Mouse (Mus musculus): Measurements from ENCODE around the gene Coro1a.
"Not testable (repeated sequence)": the region's sequence is repeated elsewhere in the genome, so short reads cannot be mapped to it uniquely, and the experiment has no call there.

Gene Coro1a

GRCm38 (mm10) chr7:126707442-126708174 lies at the start of gene Coro1a:
Gene Coro1a, minus strand, starts transcription at chr7:126707787.
- peak; percentile 74 to 87 for DNase-seq

- DNase-seq, result peak in 1 of 2 experiments; percentile 45
These were observed 47.3 kb upstream of the Coro1a start for GRCm38 (mm10) chr7:126754866-126755265.

DNA sequence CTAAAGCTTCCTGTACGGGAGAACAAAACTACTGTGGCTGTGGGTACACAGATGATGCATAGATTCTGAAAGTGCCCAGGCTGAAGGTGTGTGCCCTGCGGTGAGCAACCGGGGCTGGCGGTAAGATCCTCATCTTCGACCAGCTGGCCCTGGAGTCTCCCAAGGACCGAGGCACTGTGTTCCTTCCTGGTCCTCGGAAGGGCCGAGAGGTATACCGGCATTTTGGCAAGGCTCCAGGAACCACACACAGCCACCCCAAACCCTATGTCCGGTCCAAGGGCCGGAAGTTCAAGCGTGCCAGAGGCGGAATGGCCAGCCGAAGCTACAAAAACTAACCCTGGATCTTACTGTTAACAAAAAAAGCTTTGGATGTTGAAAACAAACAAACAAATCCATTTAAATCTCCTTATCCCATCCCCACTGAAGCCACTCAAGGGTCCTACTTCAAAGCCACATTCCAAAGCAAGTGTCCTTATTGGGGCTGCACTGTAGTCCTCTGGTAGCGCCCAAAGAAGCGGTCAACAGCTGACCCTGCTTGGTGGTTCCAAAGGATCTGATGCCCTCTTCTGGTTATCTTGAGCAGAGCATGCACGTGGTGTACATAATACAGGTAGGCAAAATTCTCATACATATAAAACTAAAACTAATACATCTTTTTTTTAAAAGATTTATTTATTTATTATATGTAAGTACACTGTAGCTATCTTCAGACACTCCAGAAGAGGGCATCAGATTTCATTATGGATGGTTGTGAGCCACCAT lies 42.2 kb upstream of the Coro1a start:
- no peak for DNase-seq

DNA sequence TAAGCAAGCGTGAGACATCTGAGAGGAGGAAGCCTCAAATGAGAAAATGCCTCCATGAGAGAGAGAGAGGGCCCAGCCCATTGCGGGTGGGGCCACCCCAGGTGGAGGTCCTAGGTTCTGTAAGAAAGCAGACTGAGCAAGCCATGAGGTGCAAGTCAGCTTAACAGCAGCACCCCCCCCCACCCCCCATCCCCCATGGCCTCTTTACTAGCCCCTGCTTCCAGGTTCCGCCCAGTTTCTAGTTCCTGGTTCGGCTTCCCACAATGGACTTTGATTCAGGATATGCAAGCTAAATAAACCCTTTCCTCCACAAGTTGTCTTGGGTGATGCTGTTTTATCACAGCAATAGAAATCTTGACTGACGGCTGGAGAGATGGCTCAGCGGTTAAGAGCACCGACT lies 41.2 kb upstream of the Coro1a start:
- DNase-seq, result no peak

- no peak for DNase-seq
These were observed 39.2 kb upstream of the Coro1a start for GRCm38 (mm10) chr7:126746798-126747197.

- no peak for DNase-seq
These were observed 38.5 kb upstream of the Coro1a start for GRCm38 (mm10) chr7:126746066-126746465.

- DNase-seq, result no peak
These were observed 34.4 kb upstream of the Coro1a start for GRCm38 (mm10) chr7:126741964-126742482.

GRCm38 (mm10) chr7:126741452-126741851 lies 33.9 kb upstream of the Coro1a start:
- no peak for DNase-seq

GRCm38 (mm10) chr7:126740977-126741376 lies 33.4 kb upstream of the Coro1a start:
- DNase-seq, result no peak

DNA sequence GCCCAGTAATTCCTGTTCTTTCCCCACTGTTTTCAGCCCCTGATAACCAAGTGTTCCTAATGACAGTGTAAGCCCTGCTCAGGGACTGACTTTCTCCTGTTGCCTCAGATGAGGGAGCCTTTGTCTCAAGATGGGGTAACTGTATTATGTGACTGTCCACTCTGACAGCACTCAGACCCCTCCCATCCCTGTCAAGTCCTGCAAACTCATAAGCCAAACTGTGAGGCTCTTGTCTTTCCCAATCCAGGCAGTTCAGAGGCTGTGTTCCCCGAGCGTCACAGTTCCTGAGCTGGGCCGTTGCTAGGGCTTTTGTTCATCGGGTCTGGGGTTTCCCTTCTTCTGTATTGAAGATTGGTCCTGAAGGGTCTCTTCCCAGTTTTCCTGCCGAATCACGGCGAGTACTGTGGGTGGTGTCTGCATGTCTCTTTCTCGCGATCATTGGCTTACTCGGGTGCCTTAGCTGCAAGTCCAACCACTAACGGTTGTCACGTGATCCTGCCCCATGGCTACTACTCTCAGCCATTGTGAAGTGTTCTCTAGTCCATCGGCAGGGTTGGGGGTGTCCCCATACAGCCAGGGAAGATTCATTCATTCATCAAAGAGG lies 32.6 kb upstream of the Coro1a start:
- no peak for DNase-seq

DNA sequence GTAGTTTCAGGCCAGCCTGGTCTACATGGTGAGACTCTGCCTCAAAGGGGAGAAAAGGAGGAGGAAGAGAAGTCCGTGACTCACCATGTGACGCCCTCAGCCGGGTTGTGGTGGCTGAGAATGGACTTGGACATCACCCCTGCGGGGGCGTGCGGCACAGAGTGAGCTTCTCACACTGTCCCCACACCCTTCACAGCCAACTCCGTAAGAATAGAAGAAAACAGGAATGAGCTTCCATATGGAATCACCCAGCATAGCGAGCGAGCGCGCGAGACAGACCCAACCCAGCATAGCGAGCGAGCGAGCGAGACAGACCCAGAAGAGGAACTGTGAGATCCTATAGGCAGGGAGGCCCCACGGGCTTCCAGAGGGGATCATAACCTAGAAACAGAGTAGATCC lies 32.0 kb upstream of the Coro1a start:
- DNase-seq, result no peak

DNA sequence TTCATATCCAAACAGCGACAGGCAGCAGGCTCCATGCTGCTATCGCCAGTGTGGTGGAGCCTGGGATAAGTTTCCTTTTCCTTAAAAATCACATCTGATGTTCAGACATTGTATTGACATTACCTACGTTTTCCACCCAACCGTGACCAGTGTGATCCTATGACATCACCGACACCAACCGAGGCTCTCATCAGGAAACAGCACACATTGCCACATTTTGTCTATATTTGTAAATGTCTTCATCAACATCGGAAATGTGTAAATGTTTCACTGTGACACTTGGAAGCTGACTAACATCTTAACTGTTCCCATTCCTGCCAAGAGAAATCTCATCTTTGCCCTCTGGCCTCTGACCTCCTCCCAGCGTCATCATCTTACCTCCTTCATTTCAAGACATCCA lies 28.5 kb upstream of the Coro1a start:
- DNase-seq, result no peak

DNA sequence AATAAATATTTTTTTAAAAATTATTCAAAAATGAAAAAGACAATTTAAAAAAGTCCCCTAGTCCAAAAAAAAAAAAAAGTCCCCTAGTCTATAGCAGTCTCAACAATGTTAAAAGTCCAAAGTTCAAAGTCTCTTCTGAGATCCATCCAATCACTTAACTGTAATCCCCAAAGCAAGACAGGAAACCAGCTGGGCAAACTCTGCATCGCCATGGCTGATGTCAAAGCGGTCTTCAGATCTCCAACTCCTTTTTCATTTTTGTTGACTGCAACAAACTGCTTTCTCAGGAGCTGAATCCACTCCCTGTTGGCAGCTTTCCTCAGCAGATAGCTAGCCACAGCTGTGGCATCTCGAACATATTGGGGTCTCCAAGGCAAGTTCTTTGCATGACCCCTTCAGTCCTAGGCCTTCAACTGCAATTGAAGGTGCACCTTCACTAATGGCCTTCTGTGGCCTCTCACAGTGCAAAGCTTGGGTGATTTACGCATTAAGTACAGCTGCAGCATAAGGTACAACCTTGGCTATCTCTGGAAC lies 22.7 kb upstream of the Coro1a start:
- not testable (repeated sequence) for DNase-seq

- no peak for DNase-seq
These were observed 18.1 kb upstream of the Coro1a start for GRCm38 (mm10) chr7:126725667-126726066.

DNA sequence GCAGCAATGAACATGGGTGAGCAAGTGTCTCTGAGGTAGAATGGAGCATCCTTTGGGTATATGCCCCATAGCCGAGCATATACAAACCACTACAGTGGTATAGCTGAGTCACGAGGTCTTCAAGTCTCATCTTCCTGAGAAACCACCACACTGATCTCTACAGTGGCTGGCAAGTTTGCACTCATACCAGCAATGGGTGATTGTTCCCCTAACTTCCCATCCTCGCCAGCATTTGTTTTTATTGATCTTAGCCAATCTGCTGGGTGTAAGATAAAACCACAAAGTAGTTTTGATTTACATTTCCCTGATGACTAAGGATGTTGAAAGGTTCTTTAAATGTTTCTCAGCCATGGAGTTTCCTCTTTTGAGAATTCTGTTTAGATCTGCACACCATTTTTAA lies 17.5 kb upstream of the Coro1a start:
- DNase-seq, result no peak

- no peak for DNase-seq
These were observed 14.0 kb upstream of the Coro1a start for GRCm38 (mm10) chr7:126721635-126722034.

DNA sequence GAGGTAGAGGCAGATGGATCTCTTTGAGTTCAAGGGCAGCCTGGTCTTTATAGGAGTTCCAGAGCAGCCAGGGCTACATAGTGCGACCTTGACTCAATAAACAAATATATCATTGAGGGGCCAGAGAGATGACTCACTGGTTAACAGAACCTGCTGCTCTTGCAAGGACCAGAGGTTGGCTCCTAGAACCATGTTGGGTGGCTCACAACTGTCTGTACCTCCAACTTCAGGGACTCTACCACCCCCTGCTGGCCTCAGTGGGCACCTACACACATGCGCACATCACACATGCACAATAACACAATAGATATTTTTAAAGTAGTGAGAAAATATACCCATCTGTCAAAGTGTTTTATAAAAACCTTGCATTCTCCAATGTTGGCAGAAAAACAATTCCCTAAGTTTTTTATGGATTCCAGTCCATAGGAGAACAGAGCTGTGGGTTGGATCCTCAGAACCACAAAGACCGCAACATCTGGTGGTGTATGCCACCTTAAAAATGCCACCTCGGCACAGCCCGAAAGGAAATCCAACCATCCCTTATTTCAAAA lies 11.3 kb upstream of the Coro1a start:
- peak in 1 of 2 experiments; percentile 23 for DNase-seq

- no peak for DNase-seq
These were observed 10.0 kb upstream of the Coro1a start for GRCm38 (mm10) chr7:126717566-126717965.

DNA sequence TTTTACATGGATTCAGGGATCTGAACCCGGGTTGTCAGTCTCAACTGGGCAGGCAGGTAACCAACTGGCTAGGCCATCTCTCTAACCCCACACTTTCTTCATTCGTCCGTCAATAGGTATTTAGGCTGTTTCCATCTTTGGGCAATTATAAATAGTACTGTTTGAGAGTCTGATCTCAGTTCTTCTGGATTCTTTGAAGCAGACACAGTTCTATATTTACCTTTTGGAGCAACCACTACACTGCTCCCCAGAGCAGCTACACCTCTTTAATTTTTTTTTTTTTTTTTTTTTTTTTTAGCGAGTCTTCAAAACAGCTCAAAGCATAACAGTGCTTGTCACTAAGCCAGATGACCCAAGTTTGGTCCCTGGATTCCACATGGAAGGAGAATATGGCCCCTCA lies 8.1 kb upstream of the Coro1a start:
- no peak for DNase-seq

DNA sequence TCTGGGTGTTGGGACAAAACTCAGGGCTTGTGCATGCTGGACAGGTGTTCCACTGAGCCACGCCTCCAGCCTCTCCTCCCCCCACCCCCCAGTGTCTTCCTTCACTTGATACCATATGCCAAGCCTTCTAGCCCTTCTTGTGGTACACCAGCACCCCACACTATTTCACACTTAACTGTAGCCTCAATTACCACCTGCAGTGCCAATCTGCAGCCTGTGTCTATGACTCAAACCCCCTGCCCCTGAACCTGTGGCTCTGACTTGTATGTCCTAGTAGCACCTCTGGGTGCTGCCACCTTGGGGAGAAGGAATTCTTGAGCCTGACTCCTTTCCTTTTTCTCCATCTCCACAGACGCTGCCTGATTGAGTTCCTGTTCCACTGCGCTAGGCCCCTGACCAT lies 4.3 kb upstream of the Coro1a start:
- peak; percentile 31 to 71 for DNase-seq

GRCm38 (mm10) chr7:126710266-126710665 lies 2.7 kb upstream of the Coro1a start:
- DNase-seq, result peak in 1 of 2 experiments; percentile 28

DNA sequence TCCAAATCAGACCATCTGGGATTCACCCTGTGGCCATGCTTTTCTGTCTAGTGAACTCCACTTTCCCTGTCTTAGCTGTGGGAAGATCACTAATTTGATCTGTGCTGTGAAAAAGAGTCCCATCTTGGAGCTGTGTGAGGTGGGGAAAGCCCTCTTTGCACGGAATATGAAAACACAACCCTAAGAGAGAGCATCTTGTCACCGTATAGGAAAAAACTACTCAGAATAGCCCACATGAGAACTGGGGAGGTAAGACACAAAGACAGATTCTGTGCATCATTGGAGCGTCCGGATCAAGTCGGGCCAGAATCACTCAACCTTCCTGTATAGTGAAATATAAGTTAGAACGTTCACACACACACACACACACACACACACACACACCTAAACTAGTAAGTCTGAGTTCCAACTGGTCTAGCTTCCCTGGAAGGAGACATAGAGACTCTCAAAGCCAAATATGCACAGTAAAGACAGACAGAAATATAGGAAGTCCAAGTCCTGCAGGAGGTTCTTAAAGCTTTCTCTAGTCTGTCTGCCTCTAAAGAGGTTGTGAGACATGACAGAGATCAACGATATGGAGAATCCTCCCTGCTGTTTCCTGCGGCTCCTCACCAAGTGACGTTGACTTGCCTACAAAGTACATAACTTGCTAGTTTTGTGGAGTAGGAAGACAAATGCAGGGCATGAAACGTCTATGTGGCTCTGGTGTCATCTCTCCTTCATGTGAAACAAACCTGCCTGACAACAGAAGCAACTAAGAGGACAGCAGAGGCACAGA lies 777 bp upstream of the Coro1a start:
- no peak for DNase-seq
